Mouse (Mus musculus) heart, postnatal 36 days (tissue): ENCODE results near the gene Klf11. TPM values are rescaled to one million over a fixed set of nuclear protein-coding genes. Genes with fewer than 3 reads are reported as not detected.
"Not testable (repeated sequence)": the region's sequence is repeated elsewhere in the genome, so short reads cannot be mapped to it uniquely, and the experiment has no call there.

Experiments used
- DNase-seq, 2 experiments: peaks; one replicate each; pipeline ENCODE4 v3.0.0; 2021 to 2022
- intact Hi-C: fragments of 180-260 bp; cut with DNase I; formaldehyde crosslinking; loops from one replicate; pipeline ENCODE4 v1.15.1; 2025
- total RNA-seq, 2 experiments: library from RNA; stranded (reverse); gene quantifications; 2 replicates each; pipeline ENCODE4 v1.2.3; 2021

Gene Klf11
- total RNA-seq, 2 experiments from 2014 or later, result 10.9 to 16.4 TPM

- intact Hi-C loops, result loop anchor here (1.0 to 2.0 kb wide), 4 partner anchors 22 to 227 kb away; no protein-coding TSS in a partner anchor
Measured at GRCm38 (mm10) chr12:24697484-24698204, 46.6 kb downstream of the Klf11 start.

GRCm38 (mm10) chr12:24698514-24698913 is 47.4 kb downstream of the Klf11 start:
- intact Hi-C loops, result no loop called here
- no peak for DNase-seq

More at GRCm38 (mm10) chr12:24697484-24698204, 46.6 kb downstream of the Klf11 start:
- DNase-seq, result no peak

- intact Hi-C loops, result no loop called here
- no peak for DNase-seq
Measured at GRCm38 (mm10) chr12:24699578-24699977, 48.5 kb downstream of the Klf11 start.

- DNase-seq, intact Hi-C loops: not testable (repeated sequence)
Measured at GRCm38 (mm10) chr12:24701621-24702020, 50.5 kb downstream of the Klf11 start.

GRCm38 (mm10) chr12:24703013-24703412 is 51.9 kb downstream of the Klf11 start:
- DNase-seq, result no peak
- intact Hi-C loops, result no loop called here

- intact Hi-C loops, result no loop called here
- DNase-seq, result no peak
Measured at GRCm38 (mm10) chr12:24705502-24706263, 54.6 kb downstream of the Klf11 start.

GRCm38 (mm10) chr12:24706764-24707479 is 55.8 kb downstream of the Klf11 start:
- DNase-seq, result no peak
- intact Hi-C loops, result no loop called here

- no peak for DNase-seq
- intact Hi-C loops, result no loop called here
Measured at GRCm38 (mm10) chr12:24707480-24707802, 56.4 kb downstream of the Klf11 start.

- DNase-seq, result peak; percentile 94 to 96
- intact Hi-C loops, result loop anchor here (2.0 kb wide), 1 partner anchor 241 kb away; no protein-coding TSS in a partner anchor
Measured at GRCm38 (mm10) chr12:24707954-24708823, 57.1 kb downstream of the Klf11 start, which contains the start of gene Rrm2. Gene Rrm2 (plus strand): TSS chr12:24708241.

GRCm38 (mm10) chr12:24708824-24709218 is 57.7 kb downstream of the Klf11 start:
- DNase-seq, result peak in 1 of 2 experiments; percentile 19
- intact Hi-C loops, result loop anchor here (2.0 kb wide), 1 partner anchor 240 kb away; no protein-coding TSS in a partner anchor

- no peak for DNase-seq
- intact Hi-C loops, result loop anchor here (2.0 kb wide), 1 partner anchor 239 kb away; no protein-coding TSS in a partner anchor
Measured at GRCm38 (mm10) chr12:24709409-24709808, 58.3 kb downstream of the Klf11 start.

GRCm38 (mm10) chr12:24709831-24710508 is 58.9 kb downstream of the Klf11 start:
- intact Hi-C loops, result loop anchor here (1.0 to 2.0 kb wide), 2 partner anchors 239 to 242 kb away; no protein-coding TSS in a partner anchor
- peak; percentile 46 to 49 for DNase-seq

- intact Hi-C loops, result loop anchor here (1.0 kb wide), 1 partner anchor 242 kb away; no protein-coding TSS in a partner anchor
- peak in 1 of 2 experiments; percentile 34 for DNase-seq
Measured at GRCm38 (mm10) chr12:24710672-24711071, 59.6 kb downstream of the Klf11 start.

Other genes with a start within 250 kb of the Klf11 start
- gene Taf1b, start 152.9 kb upstream of the Klf11 start, total RNA-seq, result 10 to 100 TPM; 10.8 to 11.1 TPM
- gene Grhl1, start 79.0 kb upstream of the Klf11 start, total RNA-seq, result under 1 TPM; 0.51 to 0.61 TPM
- gene Cys1, start 30.5 kb downstream of the Klf11 start, total RNA-seq, result 1 to 10 TPM; 5.5 to 6.5 TPM
- gene Rrm2, start 57.0 kb downstream of the Klf11 start, total RNA-seq, result 1 to 10 TPM; 3.7 to 4.2 TPM
- 10 to 100 TPM in 1 of 2 experiments, 1 to 10 TPM in 1; 9.7 to 11.0 TPM for gene Mboat2, start 179.6 kb downstream of the Klf11 start, total RNA-seq